Comparison of ENCODE assay signal across 9 mouse cellular contexts in genomic region chr10:62320402-62320978, GRCm38 (mm10). TPM values are rescaled to one million over a fixed set of nuclear protein-coding genes. Genes with fewer than 3 reads are reported as not detected.
DNase-seq lines count a peak whose midpoint lies in the region; ATAC-seq and TF ChIP-seq lines count a peak whose summit lies in the region.
"Had no signal": no experiment of that assay in that cellular context is flagged by ENCODE, and none has a peak within 500 bp of the region (broad histone marks: within the 10 kb centered on the region; RNA-seq: fewer than 3 reads in every experiment).

No protein-coding gene starts in this region.

- H3K4me1 ChIP-seq in hindbrain, embryonic 15.5 days (replicated peaks) = no peaks in the 10 kb centered on the region; the same call in 1 of the 2 replicates
- no peaks in the 10 kb centered on the region for H3K4me1 ChIP-seq in hindbrain, embryonic 10.5 days (replicated peaks)
- H3K4me1 ChIP-seq in G1E (ENCODE audit: insufficient read depth, low read depth, low read length) = peaks cover 79% of the 10 kb centered on the region
- no peaks in the 10 kb centered on the region for H3K4me1 ChIP-seq in hindbrain, embryonic 16.5 days (ENCODE audit: control insufficient read depth, insufficient read depth, low read depth, low read length)
- H3K4me1 ChIP-seq in embryonic facial prominence, embryonic 10.5 days = peaks cover 2% of the 10 kb centered on the region; the same call in 1 of the 2 replicates

- H3K27ac ChIP-seq in hindbrain, embryonic 15.5 days (replicated peaks) = no peak overlapping the region
- H3K27ac ChIP-seq in hindbrain, embryonic 10.5 days = no peak overlapping the region
- no peak overlapping the region for H3K27ac ChIP-seq in hindbrain, embryonic 16.5 days (ENCODE audit: low read depth, low read length)
- H3K27ac ChIP-seq in embryonic facial prominence, embryonic 10.5 days (replicated peaks) = no peak overlapping the region
- H3K27ac ChIP-seq: liver, embryonic 15.5 days had no signal

- H3K4me3 ChIP-seq in hindbrain, embryonic 15.5 days = no peak overlapping the region
- no peak overlapping the region for H3K4me3 ChIP-seq in hindbrain, embryonic 10.5 days
- peak overlapping the region; percentile 30; the same call in 1 of the 2 replicates for H3K4me3 ChIP-seq in G1E (ENCODE audit: low read depth, low read length)
- no peak overlapping the region for H3K4me3 ChIP-seq in hindbrain, embryonic 16.5 days (ENCODE audit: low read length)
- H3K4me3 ChIP-seq in embryonic facial prominence, embryonic 10.5 days = no peak overlapping the region
- H3K4me3 ChIP-seq: liver, embryonic 15.5 days had no signal

- H3K9ac ChIP-seq in hindbrain, embryonic 15.5 days = no peak overlapping the region
- H3K9ac ChIP-seq in hindbrain, embryonic 16.5 days (ENCODE audit: low read depth, low read length) = no peak overlapping the region
- H3K9ac ChIP-seq: liver, embryonic 15.5 days had no signal

- no peaks in the 10 kb centered on the region for H3K36me3 ChIP-seq in hindbrain, embryonic 15.5 days
- H3K36me3 ChIP-seq in hindbrain, embryonic 10.5 days = no peaks in the 10 kb centered on the region
- peaks cover 79% of the 10 kb centered on the region for H3K36me3 ChIP-seq in G1E (replicated peaks)
- H3K36me3 ChIP-seq in hindbrain, embryonic 16.5 days (ENCODE audit: control insufficient read depth, insufficient read depth, low read length) = no peaks in the 10 kb centered on the region
- no peaks in the 10 kb centered on the region for H3K36me3 ChIP-seq in embryonic facial prominence, embryonic 10.5 days (replicated peaks)

- no peak for DNase-seq in hindbrain, embryonic 10.5 days (ENCODE audit: low spot score)
- DNase-seq in G1E (ENCODE audit: low spot score) = no peak
- peak; percentile 99 for DNase-seq in brain, adult 2 months (ENCODE audit: low read depth, low spot score)
- DNase-seq in retina, postnatal 1 day = no peak
- no peak for DNase-seq in embryonic facial prominence, embryonic 10.5 days (ENCODE audit: low spot score)
- DNase-seq in urinary bladder, postnatal 4 days (ENCODE audit: low spot score in 2 of 2) = no peak

- H3K27me3 ChIP-seq in hindbrain, embryonic 15.5 days = no peaks in the 10 kb centered on the region
- H3K27me3 ChIP-seq in hindbrain, embryonic 10.5 days (ENCODE audit: insufficient read depth, poor library complexity, severe bottlenecking) = no peaks in the 10 kb centered on the region
- H3K27me3 ChIP-seq in G1E (ENCODE audit: insufficient read depth, low read length) = no peaks in the 10 kb centered on the region
- no peaks in the 10 kb centered on the region for H3K27me3 ChIP-seq in hindbrain, embryonic 16.5 days (replicated peaks; ENCODE audit: control insufficient read depth, insufficient read depth, low read length)
- H3K27me3 ChIP-seq in embryonic facial prominence, embryonic 10.5 days (replicated peaks; ENCODE audit: low read depth, poor library complexity, severe bottlenecking) = no peaks in the 10 kb centered on the region
- H3K27me3 ChIP-seq: liver, embryonic 15.5 days had no signal

- TF ChIP-seq CTCF in G1E (IDR thresholded peaks at IDR 0.05; ENCODE audit: low read depth, low read length) = no peak

- 76% methylated on average over 9 of the region's 9 CpGs for WGBS in hindbrain, embryonic 15.5 days
- 87% methylated on average over 9 of the region's 9 CpGs for WGBS in hindbrain, embryonic 10.5 days
- 77% methylated on average over 9 of the region's 9 CpGs for WGBS in hindbrain, embryonic 16.5 days
- WGBS in embryonic facial prominence, embryonic 10.5 days = 87% methylated on average over 9 of the region's 9 CpGs

- peak; percentile 67 for ATAC-seq in hindbrain, embryonic 15.5 days (ENCODE audit: low FRiP score, low read depth)
- peak; percentile 8; the same call in 1 of the 2 replicates for ATAC-seq in G1E (ENCODE audit: extremely low read depth, insufficient number of reproducible peaks, low FRiP score, poor library complexity, severe bottlenecking)
- ATAC-seq in hindbrain, embryonic 16.5 days = peak; percentile 82

- no peak overlapping the region for H3K4me2 ChIP-seq in hindbrain, embryonic 15.5 days
- H3K4me2 ChIP-seq in hindbrain, embryonic 16.5 days (ENCODE audit: low read length) = no peak overlapping the region
- H3K4me2 ChIP-seq: liver, embryonic 15.5 days had no signal

- H3K9me3 ChIP-seq in hindbrain, embryonic 15.5 days = no peaks in the 10 kb centered on the region
- no peaks in the 10 kb centered on the region for H3K9me3 ChIP-seq in hindbrain, embryonic 10.5 days
- no peaks in the 10 kb centered on the region for H3K9me3 ChIP-seq in G1E (replicated peaks)
- no peaks in the 10 kb centered on the region for H3K9me3 ChIP-seq in hindbrain, embryonic 16.5 days (ENCODE audit: control insufficient read depth, low read length)
- no peaks in the 10 kb centered on the region for H3K9me3 ChIP-seq in embryonic facial prominence, embryonic 10.5 days
- H3K9me3 ChIP-seq: liver, embryonic 15.5 days had no signal

RNA-seq across cellular contexts. Expression of gene Hk1, which starts 59.2 kb away (rescaled TPM):
- 128 and 140 TPM in 2 replicates for polyA plus RNA-seq in hindbrain, embryonic 15.5 days (2015; fragmentation: Nextera tagmentation; extraction: Ambion mirVana)
- 30.0 and 34.0 TPM in 2 replicates for polyA plus RNA-seq in hindbrain, embryonic 10.5 days (2016; fragmentation: Nextera tagmentation; extraction: Ambion mirVana)
- total RNA-seq in G1E (2014; fragmentation: Nextera tagmentation) (116 and 119 TPM in 2 replicates), G1E (2017) (205 and 245 TPM in 2 replicates)
- 444 and 447 TPM in 2 replicates for polyA plus RNA-seq in G1E (2012)
- 161 and 164 TPM in 2 replicates for polyA plus RNA-seq in hindbrain, embryonic 16.5 days (2015; fragmentation: Nextera tagmentation; extraction: Ambion mirVana)
- polyA plus RNA-seq in embryonic facial prominence, embryonic 10.5 days (2016; fragmentation: Nextera tagmentation; extraction: Ambion mirVana) = 29.1 and 31.7 TPM in 2 replicates

Comparison
In these comparisons a context has a peak if more than half of its experiments do, and no peak if none do; other contexts are left out.
1. ATAC-seq: peak in every context shown above with its lines; median percentile 82 in hindbrain, embryonic 16.5 days; 67 in hindbrain, embryonic 15.5 days; 8 in G1E.